Mouse (Mus musculus): ENCODE measurements around the gene Cdan1. TPM values are rescaled to one million over a fixed set of nuclear protein-coding genes. Genes with fewer than 3 reads are reported as not detected.

The Cdan1 gene
- polyA plus RNA-seq, 1 experiment from 2014 or later, result 7.1 TPM

DNA sequence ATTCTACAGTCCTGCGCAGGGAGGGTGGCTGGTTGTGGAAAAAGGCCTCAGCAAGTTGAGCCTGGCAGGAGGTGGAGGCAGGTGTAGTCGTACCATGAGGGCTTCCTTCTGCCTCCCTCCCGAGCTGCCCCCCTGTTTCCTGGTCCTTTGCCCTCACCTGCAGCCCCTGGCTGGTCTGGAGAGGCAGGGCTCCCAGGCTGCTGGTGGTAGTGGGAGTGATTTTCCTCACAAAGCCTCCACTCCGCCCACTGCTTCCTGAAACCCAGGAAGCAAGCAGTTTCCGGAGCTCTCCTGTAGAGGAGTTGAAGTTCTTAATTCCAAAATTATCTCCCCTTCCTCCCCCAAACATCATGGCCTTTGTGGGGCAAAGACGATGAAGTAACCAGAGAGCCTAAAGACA is 125.8 kb downstream of the Cdan1 start:
- no peak overlapping the region for H3K4me3 ChIP-seq (replicated peaks; ENCODE audit: low read length)
- H3K27ac ChIP-seq (ENCODE audit: low read length), result no peak overlapping the region
- 83% methylated on average over 6 of the region's 6 CpGs for WGBS
- no peaks in the 10 kb centered on the region for H3K9me3 ChIP-seq (ENCODE audit: control insufficient read depth, low read length)
- no peak overlapping the region for H3K9ac ChIP-seq (replicated peaks; ENCODE audit: low read depth, low read length)
- peaks cover 37% of the 10 kb centered on the region for H3K36me3 ChIP-seq (ENCODE audit: control insufficient read depth, insufficient read depth)
- H3K4me1 ChIP-seq (replicated peaks; ENCODE audit: control insufficient read depth, insufficient read depth, low read length), result peaks cover 9% of the 10 kb centered on the region
- no peaks in the 10 kb centered on the region for H3K27me3 ChIP-seq (replicated peaks; ENCODE audit: control insufficient read depth, insufficient read depth, low read length)
- ATAC-seq, result no peak
- H3K4me2 ChIP-seq (ENCODE audit: low read length), result no peak overlapping the region

DNA sequence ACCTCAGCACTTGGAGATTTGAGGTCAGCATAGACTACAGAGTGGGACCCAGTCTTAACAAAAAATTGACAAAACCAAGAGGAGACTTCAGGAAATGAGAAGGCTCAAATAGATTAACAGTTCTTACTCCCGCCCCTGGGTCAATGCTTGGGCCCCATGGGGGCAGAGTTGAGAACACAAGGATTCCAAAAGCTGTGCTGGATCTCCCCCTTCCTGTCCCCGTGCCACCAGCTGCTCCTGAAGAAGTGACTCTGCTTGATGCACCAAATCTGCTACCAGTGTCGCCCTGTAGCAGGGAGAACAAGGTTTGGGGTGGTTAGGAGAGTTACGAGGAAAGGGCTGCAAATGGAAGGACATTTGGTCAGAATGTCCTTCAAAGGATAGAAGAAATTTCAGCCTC is 126.3 kb downstream of the Cdan1 start:
- no peak overlapping the region for H3K9ac ChIP-seq (replicated peaks; ENCODE audit: low read depth, low read length)
- H3K27me3 ChIP-seq (replicated peaks; ENCODE audit: control insufficient read depth, insufficient read depth, low read length), result no peaks in the 10 kb centered on the region
- no peak overlapping the region for H3K4me3 ChIP-seq (replicated peaks; ENCODE audit: low read length)
- ATAC-seq, result no peak
- H3K9me3 ChIP-seq (ENCODE audit: control insufficient read depth, low read length), result no peaks in the 10 kb centered on the region
- H3K36me3 ChIP-seq (ENCODE audit: control insufficient read depth, insufficient read depth), result peaks cover 41% of the 10 kb centered on the region
- peaks cover 3% of the 10 kb centered on the region for H3K4me1 ChIP-seq (replicated peaks; ENCODE audit: control insufficient read depth, insufficient read depth, low read length)
- WGBS, result 72% methylated on average over 4 of the region's 4 CpGs
- H3K4me2 ChIP-seq (ENCODE audit: low read length), result no peak overlapping the region
- no peak overlapping the region for H3K27ac ChIP-seq (ENCODE audit: low read length)

DNA sequence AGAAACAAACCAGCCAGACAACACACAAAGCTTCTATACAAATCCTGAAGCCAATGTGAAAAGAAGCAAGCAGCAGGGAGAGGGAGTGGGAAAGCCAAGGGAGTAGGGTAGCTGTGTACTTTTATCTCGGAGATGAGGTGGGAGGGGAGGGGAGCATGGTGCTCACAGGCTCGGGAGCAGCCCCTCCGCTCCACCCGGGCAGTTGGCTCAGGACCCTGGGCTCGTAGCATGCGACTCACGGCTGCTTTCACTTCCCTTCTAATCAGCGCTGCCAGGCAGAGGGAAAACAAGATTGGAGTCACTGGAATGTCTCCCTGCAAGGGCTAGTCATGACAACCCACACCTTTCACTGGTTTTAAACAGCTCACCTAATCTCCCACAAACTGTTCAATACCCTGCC is 127.4 kb downstream of the Cdan1 start:
- ATAC-seq, result no peak
- H3K4me1 ChIP-seq (replicated peaks; ENCODE audit: control insufficient read depth, insufficient read depth, low read length), result no peaks in the 10 kb centered on the region
- 57% methylated on average over 8 of the region's 8 CpGs for WGBS
- no peaks in the 10 kb centered on the region for H3K27me3 ChIP-seq (replicated peaks; ENCODE audit: control insufficient read depth, insufficient read depth, low read length)
- H3K9ac ChIP-seq (replicated peaks; ENCODE audit: low read depth, low read length), result no peak overlapping the region
- no peaks in the 10 kb centered on the region for H3K9me3 ChIP-seq (ENCODE audit: control insufficient read depth, low read length)
- peaks cover 47% of the 10 kb centered on the region for H3K36me3 ChIP-seq (ENCODE audit: control insufficient read depth, insufficient read depth)
- H3K4me2 ChIP-seq (ENCODE audit: low read length), result no peak overlapping the region
- H3K27ac ChIP-seq (ENCODE audit: low read length), result no peak overlapping the region
- H3K4me3 ChIP-seq (replicated peaks; ENCODE audit: low read length), result no peak overlapping the region

DNA sequence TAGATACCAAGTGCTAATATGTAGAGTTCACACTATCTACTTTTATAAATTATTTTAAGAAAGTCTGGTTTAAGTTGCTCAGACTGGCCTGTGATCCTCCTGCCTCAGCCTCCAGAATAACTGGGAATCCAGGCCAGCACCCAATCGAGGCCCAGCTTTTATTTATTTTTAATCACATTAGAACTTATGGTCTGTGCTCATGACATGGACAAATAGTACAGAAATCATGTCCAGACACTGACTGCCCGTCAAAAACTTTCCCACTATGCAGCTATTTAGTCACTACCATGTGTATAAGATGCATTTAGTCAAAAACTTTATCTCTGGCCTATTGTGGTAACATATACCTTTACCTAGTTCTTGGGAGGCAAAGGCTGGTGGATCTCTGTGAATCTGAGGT is 128.0 kb downstream of the Cdan1 start:
- no peak for ATAC-seq
- peaks cover 50% of the 10 kb centered on the region for H3K36me3 ChIP-seq (ENCODE audit: control insufficient read depth, insufficient read depth)
- H3K27me3 ChIP-seq (replicated peaks; ENCODE audit: control insufficient read depth, insufficient read depth, low read length), result no peaks in the 10 kb centered on the region
- 99% methylated on average over 2 of the region's 2 CpGs for WGBS
- H3K27ac ChIP-seq (ENCODE audit: low read length), result no peak overlapping the region
- H3K4me2 ChIP-seq (ENCODE audit: low read length), result no peak overlapping the region
- H3K9ac ChIP-seq (replicated peaks; ENCODE audit: low read depth, low read length), result no peak overlapping the region
- H3K4me1 ChIP-seq (replicated peaks; ENCODE audit: control insufficient read depth, insufficient read depth, low read length), result no peaks in the 10 kb centered on the region
- no peaks in the 10 kb centered on the region for H3K9me3 ChIP-seq (ENCODE audit: control insufficient read depth, low read length)
- H3K4me3 ChIP-seq (replicated peaks; ENCODE audit: low read length), result no peak overlapping the region

DNA sequence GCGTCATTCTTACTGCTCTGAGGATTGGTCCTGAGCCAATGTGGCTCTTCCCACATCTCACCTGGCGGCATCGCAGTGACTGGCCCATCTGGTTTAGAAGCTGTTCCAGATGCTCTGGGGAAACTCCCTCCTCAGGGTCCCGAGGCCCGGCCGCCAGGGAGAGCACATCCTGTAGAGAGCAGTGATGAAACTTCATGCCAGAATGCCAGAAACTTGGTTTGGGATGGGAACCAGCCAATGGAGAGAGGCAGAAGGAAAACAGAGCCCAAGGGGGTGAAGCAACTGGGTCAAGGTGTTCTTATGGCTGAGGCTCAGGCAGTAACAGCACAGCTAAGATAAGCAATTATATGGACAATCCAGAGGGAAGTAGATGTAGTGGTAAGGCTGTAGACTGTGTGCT is 129.1 kb downstream of the Cdan1 start:
- H3K27me3 ChIP-seq (replicated peaks; ENCODE audit: control insufficient read depth, insufficient read depth, low read length), result no peaks in the 10 kb centered on the region
- H3K4me2 ChIP-seq (ENCODE audit: low read length), result no peak overlapping the region
- no peak overlapping the region for H3K27ac ChIP-seq (ENCODE audit: low read length)
- H3K9ac ChIP-seq (replicated peaks; ENCODE audit: low read depth, low read length), result no peak overlapping the region
- peaks cover 49% of the 10 kb centered on the region for H3K36me3 ChIP-seq (ENCODE audit: control insufficient read depth, insufficient read depth)
- no peak overlapping the region for H3K4me3 ChIP-seq (replicated peaks; ENCODE audit: low read length)
- H3K4me1 ChIP-seq (replicated peaks; ENCODE audit: control insufficient read depth, insufficient read depth, low read length), result no peaks in the 10 kb centered on the region
- no peak for ATAC-seq
- no peaks in the 10 kb centered on the region for H3K9me3 ChIP-seq (ENCODE audit: control insufficient read depth, low read length)
- WGBS, result 91% methylated on average over 6 of the region's 6 CpGs

DNA sequence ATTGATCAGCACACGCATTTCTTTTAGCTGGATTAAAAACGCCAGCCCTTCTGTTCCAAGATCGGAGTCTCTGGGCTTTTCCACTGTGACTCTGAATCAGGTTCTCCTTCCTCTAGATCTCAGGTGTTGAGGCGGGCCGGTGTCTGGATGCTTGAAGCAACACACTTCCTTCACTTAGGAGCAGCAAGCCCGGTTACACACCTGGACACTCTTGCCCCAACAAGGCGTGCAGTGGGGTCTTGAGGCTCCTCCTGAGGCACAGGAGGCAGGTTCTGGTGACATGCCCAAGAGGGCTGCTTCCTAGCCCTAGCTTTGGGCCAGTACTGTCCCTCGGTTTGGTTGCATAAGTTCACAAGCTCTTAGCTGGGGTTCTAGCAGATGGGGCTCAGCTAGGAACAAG is 131.4 kb downstream of the Cdan1 start:
- Histone ChIP-seq H3K4me3 (replicated peaks; ENCODE audit: low read length) (no peak overlapping the region), H3K36me3 (ENCODE audit: control insufficient read depth, insufficient read depth) (peaks cover 41% of the 10 kb centered on the region), H3K27ac (ENCODE audit: low read length) (no peak overlapping the region), H3K9me3 (ENCODE audit: control insufficient read depth, low read length) (no peaks in the 10 kb centered on the region), H3K9ac (replicated peaks; ENCODE audit: low read depth, low read length) (no peak overlapping the region), H3K4me2 (ENCODE audit: low read length) (no peak overlapping the region), H3K27me3 (replicated peaks; ENCODE audit: control insufficient read depth, insufficient read depth, low read length) (no peaks in the 10 kb centered on the region), H3K4me1 (replicated peaks; ENCODE audit: control insufficient read depth, insufficient read depth, low read length) (no peaks in the 10 kb centered on the region)
- WGBS, result 97% methylated on average over 8 of the region's 8 CpGs
- no peak for ATAC-seq

DNA sequence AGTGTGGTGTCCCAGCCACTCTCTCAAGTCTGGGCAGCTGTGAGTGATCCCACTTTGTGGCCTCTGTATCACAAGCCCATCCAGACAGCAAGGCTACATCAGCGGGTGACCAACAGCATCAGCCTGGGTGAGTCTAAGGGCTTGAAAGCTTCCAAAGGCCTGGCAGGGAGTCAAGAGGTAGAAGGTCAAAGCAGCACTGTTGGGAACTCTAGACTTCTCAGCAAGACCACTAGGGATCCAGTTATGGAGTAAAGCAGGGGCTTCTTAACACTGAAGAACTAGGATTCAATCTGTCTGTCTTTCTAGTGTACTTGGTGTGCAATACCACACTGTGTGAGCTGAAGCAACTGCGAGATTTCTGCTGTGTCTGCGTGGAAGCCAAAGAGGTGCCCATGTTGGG is 136.5 kb downstream of the Cdan1 start:
- 94% methylated on average over 3 of the region's 3 CpGs for WGBS
- H3K9me3 ChIP-seq (ENCODE audit: control insufficient read depth, low read length), result no peaks in the 10 kb centered on the region
- ATAC-seq, result no peak
- H3K27me3 ChIP-seq (replicated peaks; ENCODE audit: control insufficient read depth, insufficient read depth, low read length), result no peaks in the 10 kb centered on the region
- H3K9ac ChIP-seq (replicated peaks; ENCODE audit: low read depth, low read length), result no peak overlapping the region
- H3K4me2 ChIP-seq (ENCODE audit: low read length), result no peak overlapping the region
- H3K27ac ChIP-seq (ENCODE audit: low read length), result no peak overlapping the region
- H3K4me3 ChIP-seq (replicated peaks; ENCODE audit: low read length), result no peak overlapping the region
- no peaks in the 10 kb centered on the region for H3K4me1 ChIP-seq (replicated peaks; ENCODE audit: control insufficient read depth, insufficient read depth, low read length)
- peaks cover 11% of the 10 kb centered on the region for H3K36me3 ChIP-seq (ENCODE audit: control insufficient read depth, insufficient read depth)

DNA sequence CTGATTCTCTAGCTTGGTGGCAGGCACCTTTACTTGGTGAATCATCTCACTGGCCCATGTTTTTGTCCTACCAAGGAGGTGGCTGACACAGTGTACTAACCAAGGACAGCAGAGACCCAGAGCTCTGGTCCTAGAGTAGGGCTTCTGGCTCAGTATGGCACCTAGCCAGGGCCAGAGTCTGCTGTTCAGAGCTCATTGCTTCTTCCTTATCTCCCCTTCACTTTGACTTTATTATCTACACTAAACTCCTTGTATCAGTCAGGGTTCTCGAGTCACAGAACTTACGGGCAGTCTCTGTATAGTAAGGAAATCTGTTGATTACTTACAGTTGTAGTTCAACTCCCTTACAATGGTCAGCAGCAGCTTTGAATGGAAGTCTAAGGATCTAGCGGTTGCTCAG is 139.0 kb downstream of the Cdan1 start:
- Histone ChIP-seq H3K9ac (replicated peaks; ENCODE audit: low read depth, low read length) (no peak overlapping the region), H3K4me3 (replicated peaks; ENCODE audit: low read length) (no peak overlapping the region), H3K4me2 (ENCODE audit: low read length) (no peak overlapping the region), H3K4me1 (replicated peaks; ENCODE audit: control insufficient read depth, insufficient read depth, low read length) (no peaks in the 10 kb centered on the region), H3K9me3 (ENCODE audit: control insufficient read depth, low read length) (no peaks in the 10 kb centered on the region), H3K27ac (ENCODE audit: low read length) (no peak overlapping the region), H3K27me3 (replicated peaks; ENCODE audit: control insufficient read depth, insufficient read depth, low read length) (no peaks in the 10 kb centered on the region), H3K36me3 (ENCODE audit: control insufficient read depth, insufficient read depth) (peaks cover 3% of the 10 kb centered on the region)
- 92% methylated on average over 3 of the region's 3 CpGs for WGBS
- ATAC-seq, result no peak

DNA sequence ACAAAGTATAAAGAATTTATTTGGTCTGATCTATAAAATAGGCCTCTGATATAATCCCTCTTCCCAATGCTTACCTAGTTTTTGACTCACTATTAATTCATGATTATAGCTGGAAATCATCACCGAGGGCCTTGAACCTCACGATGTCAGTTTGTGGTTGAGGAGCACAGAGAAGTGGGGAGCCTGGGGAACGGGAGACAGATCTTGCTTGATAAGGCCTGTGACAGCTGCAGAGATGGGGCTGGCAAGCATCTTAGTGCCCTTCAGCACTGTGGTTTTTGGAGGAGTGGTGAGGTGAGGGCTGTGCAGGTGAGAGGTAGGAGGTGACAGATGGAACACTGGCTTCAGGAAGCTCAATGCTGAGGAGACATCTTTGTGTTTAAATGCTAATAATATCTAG is 139.8 kb downstream of the Cdan1 start:
- Histone ChIP-seq H3K27me3 (replicated peaks; ENCODE audit: control insufficient read depth, insufficient read depth, low read length) (no peaks in the 10 kb centered on the region), H3K9me3 (ENCODE audit: control insufficient read depth, low read length) (no peaks in the 10 kb centered on the region), H3K4me2 (ENCODE audit: low read length) (no peak overlapping the region), H3K36me3 (ENCODE audit: control insufficient read depth, insufficient read depth) (peaks cover 3% of the 10 kb centered on the region; the same call in 1 of the 2 replicates), H3K9ac (replicated peaks; ENCODE audit: low read depth, low read length) (no peak overlapping the region), H3K4me3 (replicated peaks; ENCODE audit: low read length) (no peak overlapping the region), H3K27ac (ENCODE audit: low read length) (no peak overlapping the region), H3K4me1 (replicated peaks; ENCODE audit: control insufficient read depth, insufficient read depth, low read length) (no peaks in the 10 kb centered on the region)
- 90% methylated on average over 3 of the region's 3 CpGs for WGBS
- ATAC-seq, result no peak

DNA sequence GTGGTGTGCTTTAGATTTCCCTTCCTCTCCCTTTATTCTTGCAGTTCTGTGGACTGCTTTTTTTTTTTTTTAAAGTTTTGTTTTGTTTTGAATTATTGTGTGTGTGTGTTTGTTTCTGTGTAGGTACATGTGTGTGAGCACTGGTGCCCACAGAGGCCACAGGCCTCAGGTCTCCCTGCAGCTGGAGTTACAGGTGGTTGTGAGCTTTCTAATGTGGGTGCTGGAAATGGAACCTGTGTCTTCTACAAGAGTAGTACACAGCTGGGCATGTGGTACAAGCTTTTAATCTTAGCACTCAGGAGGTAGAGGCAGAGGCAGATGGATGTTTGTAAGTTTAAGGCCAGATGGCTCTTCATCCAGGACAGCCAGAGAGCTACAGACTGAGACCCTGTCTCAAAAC is 142.9 kb downstream of the Cdan1 start:
- Histone ChIP-seq H3K4me2 (ENCODE audit: low read length) (no peak overlapping the region), H3K9me3 (ENCODE audit: control insufficient read depth, low read length) (no peaks in the 10 kb centered on the region), H3K36me3 (ENCODE audit: control insufficient read depth, insufficient read depth) (no peaks in the 10 kb centered on the region), H3K27ac (ENCODE audit: low read length) (no peak overlapping the region), H3K4me1 (replicated peaks; ENCODE audit: control insufficient read depth, insufficient read depth, low read length) (no peaks in the 10 kb centered on the region), H3K27me3 (replicated peaks; ENCODE audit: control insufficient read depth, insufficient read depth, low read length) (no peaks in the 10 kb centered on the region), H3K9ac (replicated peaks; ENCODE audit: low read depth, low read length) (no peak overlapping the region), H3K4me3 (replicated peaks; ENCODE audit: low read length) (no peak overlapping the region)
- ATAC-seq, result no peak

Data from forebrain, embryonic 16.5 days (tissue).